Mouse (Mus musculus) right cerebral cortex, adult 2 months (tissue): ENCODE measurements around the gene Epb41.

ENCODE experiments used
- DNase-seq, 2 experiments: peaks; one replicate each; pipeline ENCODE4 v3.0.0; 2021 to 2022; ENCODE audit warnings: low spot score in 2 of 2

Epb41 gene

DNA sequence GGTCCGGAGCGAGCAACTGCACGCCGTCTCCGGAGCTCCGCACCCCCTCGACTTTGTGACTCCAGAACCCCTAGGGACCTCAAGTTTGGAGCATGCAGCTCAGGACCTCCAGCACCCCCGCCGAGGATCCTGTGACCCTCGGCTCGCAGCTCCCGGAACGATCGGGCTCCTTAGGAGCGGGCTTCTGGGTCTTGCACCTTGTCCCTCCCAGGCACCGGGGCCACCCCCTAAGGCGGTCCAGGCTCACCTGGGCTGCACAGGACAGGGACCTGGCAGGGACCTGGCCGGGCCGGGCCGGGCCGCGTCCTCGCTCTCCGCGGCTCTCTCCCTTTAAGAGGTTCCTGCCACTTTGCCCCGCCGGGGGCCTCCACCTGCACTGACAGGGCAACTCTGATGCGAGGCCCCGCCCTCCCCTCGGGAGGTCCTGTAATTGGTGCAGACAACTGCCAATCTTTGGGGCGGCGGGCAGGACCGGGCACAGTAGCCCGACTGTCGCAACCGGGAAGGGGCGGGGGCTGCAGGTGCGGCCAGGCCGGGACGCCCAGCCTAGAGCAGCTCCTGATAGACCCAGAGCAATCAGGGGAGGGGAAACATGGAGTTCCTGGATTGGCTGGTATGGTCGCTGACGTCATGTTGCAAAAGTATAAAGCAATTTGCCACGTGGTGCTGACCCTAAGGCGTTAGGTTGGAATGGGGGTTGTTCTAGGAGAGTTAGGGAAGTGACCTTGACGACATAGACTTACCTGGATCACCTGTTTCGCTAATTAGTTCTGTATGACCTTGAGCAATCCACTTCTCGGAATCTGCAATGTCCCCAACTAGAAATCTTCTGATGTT, at the start of gene Epb41:
Gene Epb41, minus strand, starts transcription at position 389 of the 837 bp plus-strand sequence.
- peak; percentile 94 to 96 for DNase-seq

DNA sequence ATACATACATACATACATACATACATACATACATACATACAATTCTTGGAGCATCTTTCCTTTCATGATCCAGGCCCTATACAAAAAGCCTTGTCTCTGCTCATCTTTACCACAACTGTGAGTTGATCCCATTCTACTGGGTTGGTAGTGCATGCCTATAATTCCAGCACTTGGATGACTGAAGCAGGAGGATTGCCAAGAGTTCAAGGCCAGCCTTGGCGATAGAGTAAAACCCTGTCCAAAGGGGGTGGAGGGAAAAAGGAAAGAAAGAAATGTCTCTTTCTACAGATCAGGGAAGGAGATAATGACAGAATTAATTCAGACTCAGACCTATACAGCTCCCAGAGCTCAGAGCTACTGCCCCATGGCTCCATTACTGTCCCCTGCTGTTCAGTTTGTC, 48.0 kb upstream of the Epb41 start:
- DNase-seq = no peak

DNA sequence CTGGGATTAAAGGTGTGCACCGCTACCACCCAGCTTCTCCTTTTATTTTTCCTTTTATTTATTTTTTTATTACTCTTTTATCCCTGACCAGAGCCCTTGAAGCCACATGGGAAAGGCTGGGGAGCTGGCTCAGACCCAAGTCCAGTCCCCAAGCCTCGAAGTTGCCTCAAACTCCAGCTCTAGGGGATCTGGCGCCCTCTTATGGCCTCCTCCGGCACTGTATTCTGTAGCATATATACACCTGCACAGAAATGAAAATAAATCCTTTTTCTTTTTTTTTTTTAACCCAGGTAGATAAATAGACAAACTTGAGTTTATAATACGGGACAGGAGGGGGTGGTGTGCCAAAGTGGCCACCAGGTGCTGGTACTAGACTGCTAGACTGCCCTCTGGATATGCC, 46.6 kb upstream of the Epb41 start:
- DNase-seq = no peak

DNA sequence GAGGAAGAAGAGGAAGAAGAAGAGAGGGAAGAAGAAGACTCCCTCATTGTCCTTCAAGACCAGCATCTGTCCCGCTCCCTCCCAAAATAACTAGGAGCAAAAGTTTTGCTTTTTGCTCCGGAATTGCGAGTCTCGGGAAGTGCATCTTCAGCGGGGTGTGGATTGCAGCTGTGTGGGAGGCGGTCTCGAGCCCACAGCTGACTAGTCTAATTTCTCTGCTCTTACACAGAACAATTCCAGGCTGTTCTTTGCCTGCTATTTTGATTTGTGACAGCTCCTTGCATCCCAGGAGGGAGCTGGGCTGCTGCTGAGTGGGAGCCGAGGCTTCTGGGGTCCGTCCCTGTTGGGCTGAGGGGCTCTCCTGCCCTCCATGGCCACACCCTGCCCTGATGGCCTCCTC, 44.4 kb upstream of the Epb41 start:
- DNase-seq = peak; percentile 39 to 46

DNA sequence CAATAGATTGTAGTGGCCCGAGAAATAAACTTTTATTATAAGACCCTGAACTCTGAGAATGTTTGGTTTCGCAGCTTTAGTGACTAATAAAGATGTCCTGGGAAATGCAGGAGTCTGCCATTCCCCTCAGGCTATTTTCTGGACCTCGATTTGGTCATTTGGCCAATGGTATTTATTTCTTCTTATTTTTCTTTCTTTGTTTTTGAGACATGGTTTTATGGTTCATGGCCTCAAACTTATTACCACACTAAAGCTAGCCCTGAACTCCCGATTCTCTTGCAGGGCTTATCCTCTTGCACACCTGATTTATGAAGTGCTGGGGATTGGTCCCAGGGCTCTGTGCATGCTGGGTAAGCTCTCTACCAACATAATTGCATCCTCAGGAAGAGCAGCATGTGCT, 41.2 kb upstream of the Epb41 start:
- no peak for DNase-seq

DNA sequence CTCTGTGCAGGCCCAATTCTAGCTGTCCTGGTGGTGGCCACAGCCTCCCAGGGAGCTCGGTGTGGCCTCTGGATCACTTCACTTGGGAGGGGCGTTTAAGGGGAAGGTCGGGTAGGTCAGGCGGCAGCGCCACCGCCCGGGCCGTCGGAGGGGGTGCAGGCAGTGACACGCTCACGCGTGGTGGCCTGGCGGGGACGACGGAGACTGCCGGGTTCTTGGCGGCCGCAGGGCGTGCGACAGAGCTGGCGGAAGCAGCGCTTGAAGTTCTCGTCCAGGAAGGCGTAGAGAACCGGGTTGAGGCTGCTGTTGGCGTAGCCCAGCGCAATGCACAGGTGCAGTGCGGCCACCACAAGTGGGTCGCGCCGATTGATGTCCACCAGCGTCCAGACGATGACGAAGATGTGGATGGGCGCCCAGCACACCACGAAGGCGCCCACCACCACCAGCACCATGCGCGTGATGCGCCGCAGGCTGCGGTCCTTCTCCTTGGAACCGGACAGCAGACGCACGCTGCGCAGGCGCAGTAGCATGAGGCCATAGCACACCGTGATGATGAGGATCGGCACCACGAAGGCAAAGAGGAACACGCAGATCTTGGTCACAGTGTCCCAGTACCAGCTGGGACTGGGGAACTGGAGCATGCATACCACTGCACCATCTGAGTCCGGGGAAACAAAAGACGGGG, 38.4 kb upstream of the Epb41 start:
- DNase-seq = no peak

DNA sequence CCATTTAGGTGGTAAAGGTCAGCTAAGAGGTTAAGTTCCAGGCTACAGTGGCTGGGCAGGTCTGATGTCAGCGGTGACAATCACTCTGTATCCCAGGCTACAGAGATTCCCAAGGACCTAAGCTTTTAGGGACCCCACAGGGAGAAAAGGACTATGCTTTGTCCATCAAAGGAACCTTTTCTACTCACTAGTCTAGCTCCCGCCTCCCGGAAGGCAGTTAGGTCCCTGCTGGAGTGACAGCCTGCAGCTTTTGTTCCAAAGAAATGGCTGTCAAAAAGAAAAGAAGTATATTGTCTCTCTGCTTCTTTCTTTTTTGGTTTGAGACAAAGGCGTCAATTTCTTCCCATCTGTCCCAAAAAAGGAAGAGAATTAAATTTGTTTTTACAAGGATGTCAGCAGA, 36.1 kb upstream of the Epb41 start:
- DNase-seq = no peak

DNA sequence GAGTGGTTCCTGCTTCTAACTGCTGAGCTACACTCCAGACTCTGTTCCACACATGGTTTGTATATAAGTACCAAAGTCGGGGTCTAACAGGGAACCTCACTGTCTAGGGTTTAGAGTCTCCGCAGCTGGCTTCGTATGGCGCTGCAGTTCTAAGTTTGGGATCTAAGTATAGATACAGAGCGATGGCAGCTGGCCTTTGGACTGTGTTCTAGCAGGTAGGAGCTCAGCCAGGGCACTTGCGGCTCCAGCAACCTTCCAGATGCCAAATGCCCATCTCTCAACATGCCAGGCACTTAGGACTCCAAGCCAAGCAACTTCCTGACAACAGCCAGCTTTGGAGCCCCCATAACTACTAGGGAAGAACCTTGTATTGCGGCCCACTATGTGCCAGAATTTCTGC, 33.1 kb upstream of the Epb41 start:
- no peak for DNase-seq

DNA sequence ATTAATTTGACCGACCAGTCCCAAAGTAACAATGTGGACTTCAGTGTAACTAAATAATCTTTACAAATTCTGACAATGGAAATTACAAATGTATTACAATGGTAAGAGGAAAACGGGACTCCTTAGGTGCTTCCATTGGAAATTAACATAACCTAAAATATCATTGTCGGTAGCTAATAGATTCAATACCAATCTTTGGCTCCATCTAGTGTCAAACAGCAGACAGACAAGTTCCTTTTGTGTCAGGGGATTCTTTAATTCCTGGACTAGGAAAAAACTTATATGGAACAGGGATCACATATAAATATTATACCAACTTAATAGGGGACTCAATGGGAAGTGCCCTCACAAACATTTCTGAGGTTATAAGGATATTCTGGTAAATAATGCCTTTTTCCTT, 26.0 kb upstream of the Epb41 start:
- DNase-seq = no peak

DNA sequence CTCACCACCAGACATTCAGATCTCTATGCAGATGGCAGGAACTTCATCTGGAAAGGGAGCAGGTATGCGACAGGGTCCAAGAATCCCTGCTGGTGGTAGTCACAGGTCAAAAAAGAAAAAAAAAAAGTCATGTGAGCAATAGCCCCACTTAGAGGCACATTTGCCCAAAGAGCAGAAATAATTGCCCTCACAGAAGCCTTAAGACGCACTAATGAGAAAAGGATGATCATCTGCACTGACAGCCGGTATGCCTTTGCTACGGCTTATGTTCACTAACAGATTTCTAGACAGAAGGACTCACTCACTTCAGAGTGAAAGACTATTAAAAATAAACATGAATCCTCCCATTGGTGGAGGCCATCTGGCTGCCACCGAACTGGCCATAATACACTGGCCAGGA, 24.4 kb upstream of the Epb41 start:
- DNase-seq = no peak

DNA sequence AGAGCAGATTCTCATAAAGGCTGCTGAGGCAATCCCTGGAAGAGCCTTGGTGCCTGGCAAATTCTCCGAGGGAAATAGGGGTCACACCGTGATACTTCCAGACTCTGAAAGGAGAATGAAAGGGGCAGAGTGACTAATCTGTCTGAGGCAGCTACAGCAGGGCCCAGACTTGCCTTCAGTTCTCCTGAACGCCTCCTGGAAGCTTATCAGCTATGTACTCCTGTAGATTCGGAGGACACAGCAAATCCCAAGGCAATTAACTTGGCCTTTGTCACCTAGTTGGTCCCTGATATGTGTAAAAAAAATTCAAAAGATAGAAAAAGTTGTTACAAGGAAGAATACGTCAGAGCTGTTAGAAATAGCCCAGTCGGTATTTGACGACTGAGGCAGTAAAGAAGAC, 19.9 kb upstream of the Epb41 start:
- no peak for DNase-seq

DNA sequence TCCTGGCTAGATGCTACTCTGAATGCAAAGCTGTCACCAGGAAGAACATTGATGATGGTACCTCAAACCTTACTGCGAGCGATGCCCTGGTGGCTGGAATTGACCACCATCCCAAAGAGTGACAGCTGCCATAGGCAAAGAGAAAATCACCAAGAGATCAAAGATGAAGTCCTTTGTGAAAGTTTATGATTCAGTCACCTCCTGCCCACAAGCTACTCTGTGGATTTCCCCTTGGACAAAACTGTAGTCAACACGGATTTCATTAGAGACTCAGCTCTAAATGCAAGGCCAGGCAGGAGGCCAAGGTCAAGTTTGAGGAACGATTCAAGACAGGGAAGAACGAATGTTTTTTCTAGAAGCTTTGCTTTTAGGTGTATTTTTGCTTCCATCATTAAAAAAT, 18.8 kb upstream of the Epb41 start:
- no peak for DNase-seq

DNA sequence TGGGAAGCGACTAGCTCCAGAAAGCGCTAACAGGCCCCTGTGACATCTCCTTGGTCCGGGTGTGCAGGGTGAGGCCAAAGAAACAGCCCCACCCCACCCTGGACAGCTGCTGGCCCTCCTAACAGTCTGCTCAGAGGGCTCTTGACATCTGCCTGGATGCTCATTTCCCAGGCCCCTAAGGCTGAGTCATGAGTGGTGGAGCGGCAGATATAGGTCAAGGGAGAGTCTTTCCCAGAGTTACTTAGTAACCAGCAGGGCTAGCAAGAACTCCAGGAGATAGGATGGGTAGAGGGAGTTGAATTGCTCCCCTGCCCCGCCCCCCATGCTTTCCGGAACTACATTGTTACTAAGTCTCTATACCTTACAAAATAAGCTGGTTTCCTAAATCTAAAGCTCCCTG, 18.0 kb upstream of the Epb41 start:
- DNase-seq = no peak

DNA sequence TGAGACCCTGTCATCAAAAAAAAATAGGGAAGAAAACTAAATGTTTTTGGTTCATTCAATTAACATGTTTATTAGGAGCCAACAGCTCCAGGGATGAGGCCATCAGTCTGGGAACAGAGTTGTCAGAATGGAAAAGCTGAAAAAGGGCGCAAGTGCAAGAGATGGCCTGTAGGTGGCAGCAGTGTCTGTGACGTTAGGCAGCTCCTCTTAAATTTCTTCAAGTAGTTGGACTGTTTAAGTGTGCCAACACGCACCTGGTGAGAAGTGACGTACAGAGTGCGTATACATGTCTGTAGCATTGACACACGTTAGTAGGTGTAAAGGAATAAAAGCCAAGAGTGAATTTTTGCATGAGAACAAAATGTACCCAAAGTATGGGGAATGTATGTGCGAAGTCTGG, 13.8 kb upstream of the Epb41 start:
- peak; percentile 72 to 76 for DNase-seq

DNA sequence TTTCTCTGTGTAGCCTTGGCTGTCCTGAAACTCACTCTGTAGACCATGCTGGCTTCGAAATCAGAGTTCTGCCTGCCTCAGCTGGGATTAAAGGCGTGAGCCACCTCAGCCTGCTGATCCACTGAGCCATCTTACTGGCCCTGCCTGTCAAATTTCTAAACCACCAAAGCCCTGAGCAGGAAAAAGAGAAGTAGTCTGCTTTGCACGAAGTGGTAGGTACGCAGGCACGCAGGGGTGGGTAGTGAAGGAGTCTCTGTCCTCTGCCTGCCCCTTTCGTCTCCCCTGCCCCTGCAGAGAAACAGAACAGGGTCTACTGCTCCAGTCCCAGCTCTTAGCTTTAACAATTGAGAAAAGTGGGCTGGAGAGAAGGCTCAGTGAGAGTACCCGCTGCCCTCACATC, 10.0 kb upstream of the Epb41 start:
- no peak for DNase-seq

DNA sequence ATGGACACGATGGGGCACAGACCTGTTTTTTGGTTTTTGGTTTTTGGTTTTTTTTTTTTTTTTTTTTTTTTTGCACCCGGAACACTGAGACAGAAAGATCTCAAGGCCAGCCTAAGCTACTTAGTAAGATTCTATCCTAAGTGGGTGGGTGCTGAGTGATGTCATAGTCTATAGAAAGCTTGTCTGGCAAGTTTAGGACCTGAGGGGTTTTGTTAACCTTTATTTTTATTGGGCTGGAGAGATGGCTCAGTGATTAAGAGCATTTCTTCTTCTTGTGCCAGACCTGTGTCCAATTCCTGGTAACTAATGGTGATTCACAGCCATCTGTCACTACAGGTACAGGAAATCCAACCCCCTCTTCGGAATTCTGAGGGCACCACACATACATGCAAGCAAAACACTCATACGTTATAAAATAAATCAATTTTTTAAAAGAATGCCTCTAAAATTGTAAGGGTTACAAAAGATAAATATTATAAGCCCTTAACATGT, 5.4 kb upstream of the Epb41 start:
- DNase-seq = no peak

DNA sequence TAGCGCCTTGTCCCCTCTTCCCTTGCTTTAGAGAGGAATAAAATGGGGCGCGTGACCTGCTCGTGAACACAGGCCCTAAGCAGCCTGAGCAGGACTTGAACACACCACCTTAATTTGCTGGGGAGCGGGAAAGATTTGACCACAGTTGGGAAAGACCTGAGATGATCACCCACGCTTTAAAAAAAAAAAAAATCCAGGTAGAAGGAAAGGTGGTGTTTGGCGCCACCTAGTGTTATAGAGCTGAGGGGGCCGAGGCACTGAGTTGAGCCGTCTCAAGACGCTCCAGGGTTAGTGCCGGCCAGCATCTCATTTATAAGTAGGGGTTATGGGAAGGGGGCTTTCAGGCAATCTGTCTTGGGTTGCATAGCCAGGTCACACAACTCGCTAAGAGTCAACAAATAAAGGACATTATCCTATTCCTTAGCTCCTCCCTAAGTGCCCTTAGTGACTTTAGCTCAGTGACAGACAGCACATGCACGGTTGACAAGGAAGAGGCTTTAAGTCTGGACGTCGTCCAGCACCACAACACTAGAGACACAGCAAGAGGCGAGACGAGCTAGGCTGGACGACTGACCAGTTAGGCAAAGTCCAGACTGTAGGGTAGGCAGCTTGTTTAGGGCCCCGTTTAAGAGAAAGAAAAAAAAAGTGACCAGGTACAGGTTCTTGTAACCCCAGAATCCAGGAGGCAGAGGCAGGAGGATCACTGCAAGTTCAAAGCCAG, 4.6 kb upstream of the Epb41 start:
- DNase-seq = peak; percentile 73 to 77

DNA sequence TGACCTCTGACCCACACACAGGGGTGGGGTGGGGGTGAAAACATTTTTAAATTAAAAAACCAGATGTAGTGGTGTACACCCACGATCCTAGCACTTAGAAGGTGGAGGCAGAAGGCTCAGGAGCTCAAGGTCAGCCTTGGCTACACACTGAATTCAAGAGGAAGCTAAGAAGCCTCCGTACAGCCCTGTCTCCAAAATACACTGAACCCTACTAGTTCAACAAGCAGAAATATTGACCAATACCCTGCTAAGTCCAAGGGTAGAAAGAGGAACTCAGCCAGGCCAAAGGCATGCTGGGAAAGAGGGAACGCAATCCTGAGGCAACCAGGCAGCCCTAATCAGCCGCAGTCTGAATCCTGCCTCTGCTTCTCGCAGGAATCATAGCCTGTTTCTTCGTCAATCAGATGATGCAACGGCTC, 3.2 kb upstream of the Epb41 start:
- DNase-seq = peak in 1 of 2 experiments; percentile 20

DNA sequence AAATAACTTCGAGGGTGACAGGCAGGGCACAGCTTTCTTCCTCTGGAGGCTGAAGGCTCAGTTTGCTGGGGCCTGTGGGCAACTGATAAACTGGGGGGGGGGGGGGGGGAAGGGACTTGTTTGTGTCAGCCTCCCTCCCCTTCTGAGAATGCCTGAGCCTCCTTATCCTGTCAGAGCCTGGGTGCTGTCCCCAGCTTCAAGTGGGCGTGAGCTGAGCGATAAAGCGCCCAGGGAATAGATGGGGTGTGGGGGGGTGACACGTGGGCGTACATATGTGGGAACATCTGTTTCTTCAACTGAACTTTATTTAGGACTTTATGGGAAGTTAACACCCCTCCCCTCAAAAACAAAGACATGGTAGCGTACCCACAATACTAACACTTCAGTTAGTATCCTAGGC, 2.3 kb upstream of the Epb41 start:
- peak in 1 of 2 experiments; percentile 25 for DNase-seq

DNA sequence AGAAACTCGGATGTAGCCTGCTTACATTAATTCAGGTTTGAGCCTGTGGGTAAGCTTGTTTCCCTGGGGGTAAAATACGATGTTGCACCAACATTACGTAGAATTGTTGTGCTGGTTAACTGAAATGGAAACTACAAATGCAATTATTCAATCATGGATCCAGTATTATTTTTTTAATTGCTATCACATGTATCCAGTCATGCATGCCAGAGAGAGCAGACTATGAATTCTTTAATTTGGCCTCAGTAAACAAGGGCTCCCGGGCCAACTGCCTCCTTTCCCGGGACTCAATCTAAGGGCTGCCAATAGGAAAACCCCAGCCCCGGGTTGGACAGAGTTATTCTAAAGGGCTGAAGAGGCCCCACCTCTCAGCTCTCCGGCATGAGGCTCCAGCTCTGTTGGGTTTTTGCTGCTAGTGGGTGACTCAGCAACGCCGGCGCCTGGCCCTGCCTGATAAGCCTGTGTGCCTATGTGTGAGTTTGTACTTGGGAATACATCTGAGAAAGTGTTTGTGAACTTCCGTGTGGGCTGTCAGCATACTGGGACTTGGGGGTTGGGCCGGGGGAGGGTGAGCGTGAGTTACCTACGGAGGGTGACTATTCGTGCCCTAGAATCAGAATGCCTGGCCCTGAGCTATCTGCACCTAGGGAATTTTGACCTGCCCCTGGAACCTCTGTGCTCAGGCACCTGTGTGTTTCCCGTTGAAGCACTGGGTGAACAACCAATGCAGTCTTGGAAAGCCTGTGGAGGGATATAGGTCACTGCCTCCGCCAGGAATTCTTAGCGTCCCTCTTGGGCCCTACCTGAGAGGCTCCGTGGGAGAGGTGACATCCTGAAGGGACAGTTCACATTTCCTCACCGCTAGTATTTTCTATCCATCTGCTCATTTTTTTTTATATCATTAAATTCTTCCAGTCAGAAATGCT, 1.6 kb upstream of the Epb41 start:
- DNase-seq = peak; percentile 53 to 71

DNA sequence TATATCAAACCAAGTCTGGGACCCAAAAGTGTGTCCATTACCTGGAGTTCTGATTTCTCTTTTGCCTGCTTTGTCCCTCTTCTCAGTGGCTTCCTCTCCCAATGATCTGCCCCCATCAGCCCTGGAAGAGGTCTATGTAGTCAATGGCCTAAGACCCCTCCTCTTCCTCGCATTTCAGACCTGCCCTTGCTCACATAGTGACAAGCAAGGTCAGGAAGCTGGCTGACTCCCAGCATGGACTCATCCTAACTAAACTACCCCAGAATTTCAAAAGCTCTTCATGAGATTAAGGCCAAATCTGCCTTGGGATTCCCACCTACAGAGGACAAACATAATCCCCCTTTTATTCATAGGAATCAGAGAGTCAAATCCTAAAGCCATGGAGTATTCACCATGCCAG, 675 bp upstream of the Epb41 start:
- no peak for DNase-seq
